Mouse (Mus musculus) small intestine, adult 2 months (tissue): Measurements from ENCODE around the gene Guca2a.

Experiments used
- CTCF ChIP-seq: fragments of 200-500 bp; IDR thresholded peaks from 2 replicates; pipeline ENCODE4 v1.5.1; 2012; ENCODE audit warnings: low read depth, mild to moderate bottlenecking, control low read depth, inconsistent platforms, low read length, moderate library complexity, mixed read lengths; ENCODE audit not compliant: insufficient replicate concordance, insufficient read length; ENCODE audit errors: extremely low read depth
- POLR2A ChIP-seq: fragments of 200-500 bp; IDR thresholded peaks from 2 replicates; pipeline ENCODE4 v1.6.1; 2012; ENCODE audit warnings: low read depth, mild to moderate bottlenecking, control low read depth, inconsistent platforms, low read length, moderate library complexity

GRCm38 (mm10) chr4:119627317-119627716, 10.2 kb upstream of the Guca2a start:
- TF ChIP-seq CTCF, result no peak
- TF ChIP-seq POLR2A, result no peak
